Mouse (Mus musculus) C2C12 (cell line): Measurements from ENCODE around the gene Creb3l1.

Experiments
- MYOD1 ChIP-seq: IDR thresholded peaks from one replicate; pipeline ENCODE4 v1.6.1; 2011; ENCODE audit warnings: low read depth; ENCODE audit not compliant: control insufficient read depth, insufficient read length
- MYOG ChIP-seq: IDR thresholded peaks from one replicate; pipeline ENCODE4 v1.6.1; 2011; ENCODE audit not compliant: control insufficient read depth, insufficient read length; ENCODE audit errors: extremely low read depth

- TF ChIP-seq MYOD1 = no peak
- no peak for TF ChIP-seq MYOG
These were observed 5.3 kb upstream of the Creb3l1 start for GRCm38 (mm10) chr2:92029387-92030133.
